Mouse (Mus musculus): ENCODE data around the gene Spock1.

DNA sequence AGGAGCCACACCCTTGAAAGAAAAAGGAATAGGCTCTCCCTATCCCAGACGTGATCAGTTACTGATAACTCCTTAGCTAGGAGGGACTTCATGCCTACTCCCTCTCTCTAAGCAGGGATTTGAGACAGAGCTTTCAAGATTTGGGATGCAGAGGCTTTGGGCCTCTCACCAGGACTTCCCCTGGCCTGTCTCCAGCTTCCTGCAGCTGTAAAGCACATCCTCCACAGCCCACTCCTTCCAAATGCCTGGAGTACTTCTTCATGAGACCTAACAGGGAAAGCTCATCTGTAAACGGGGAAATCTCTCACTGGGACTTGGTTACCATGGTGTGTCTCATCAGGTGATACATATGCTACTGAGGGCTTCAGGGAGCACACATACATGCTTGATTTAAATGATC is 97.3 kb downstream of the Spock1 start:
- TF ChIP-seq CTCF (IDR thresholded peaks at IDR 0.05; ENCODE audit: low read depth), result no peak
- no peak for TF ChIP-seq EP300 (optimal IDR thresholded peaks at IDR 0.05)

Data from stomach, postnatal 0 days (tissue).